Mouse (Mus musculus) cerebellum, postnatal 10 days (tissue): ENCODE measurements at regions not wholly inside any gene's neighbourhood (a gene's known extent, or its start where the extent isn't known, plus 50 kb on each side); places are given as distances from the start of the nearest gene placed in this dataset.

Experiments used
- DNase-seq, 2 experiments: peaks; one replicate each; pipeline ENCODE4 v3.0.0; 2021; ENCODE audit warnings: mixed read lengths in 2 of 2

DNA sequence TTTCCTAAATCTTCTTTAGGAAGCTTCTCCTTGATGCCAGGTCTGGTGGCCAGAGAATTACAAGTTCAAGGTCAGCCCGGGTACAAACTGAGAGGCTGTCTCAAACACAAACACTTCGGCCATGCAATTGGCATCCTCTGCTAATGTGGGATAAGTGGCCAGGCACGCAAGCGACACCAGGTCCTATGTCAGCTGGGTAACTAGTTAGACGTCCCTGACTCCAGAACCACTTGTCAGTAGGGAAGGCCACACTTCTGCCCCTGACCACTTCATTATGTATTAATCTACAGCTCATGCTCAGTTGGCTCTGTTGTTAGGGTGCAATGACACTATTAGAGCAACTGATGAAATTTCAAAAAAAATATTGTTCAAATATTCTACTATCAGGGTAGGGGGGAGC, 149.5 kb upstream of the Tshz3 start:
- DNase-seq: no peak

DNA sequence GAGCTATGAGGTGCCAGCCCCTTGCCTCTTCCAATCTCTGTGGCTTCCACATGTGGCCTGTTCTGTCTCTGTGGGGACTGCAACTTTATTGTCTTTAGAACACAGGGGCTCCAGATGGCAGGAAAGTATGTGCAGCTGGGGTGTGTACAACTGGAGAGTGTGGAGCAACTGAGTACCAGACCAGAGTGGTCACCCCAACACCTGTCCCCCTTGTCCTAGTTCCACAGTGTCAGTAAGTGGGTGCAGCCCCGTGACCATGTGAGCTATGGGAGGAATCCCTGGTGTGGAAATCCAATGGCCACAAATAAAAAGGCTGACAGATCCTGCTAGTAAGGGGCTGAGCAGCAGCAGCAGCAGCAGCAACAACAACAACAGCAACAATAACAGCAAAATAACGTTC, 126.9 kb upstream of the Tshz3 start:
- no peak for DNase-seq

DNA sequence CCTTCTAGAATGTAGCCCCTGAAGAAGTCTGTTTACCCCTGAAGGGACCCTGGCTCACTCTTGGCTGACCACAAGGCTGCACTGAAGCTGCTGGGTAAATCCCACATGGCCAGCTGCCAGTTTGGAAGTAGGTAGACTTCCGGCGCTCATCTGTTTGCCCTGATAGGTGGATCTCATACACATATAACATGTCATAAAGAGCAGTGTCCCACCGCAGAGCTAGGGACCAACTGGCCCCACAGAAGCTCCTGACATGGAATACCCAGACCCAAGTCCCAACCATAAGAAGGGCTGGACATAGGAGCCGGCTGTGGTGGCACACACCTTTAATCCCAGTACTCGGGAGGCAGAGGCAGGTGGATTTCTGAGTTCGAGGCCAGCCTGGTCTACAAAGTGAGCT, 115.8 kb upstream of the Tshz3 start:
- DNase-seq: no peak

DNA sequence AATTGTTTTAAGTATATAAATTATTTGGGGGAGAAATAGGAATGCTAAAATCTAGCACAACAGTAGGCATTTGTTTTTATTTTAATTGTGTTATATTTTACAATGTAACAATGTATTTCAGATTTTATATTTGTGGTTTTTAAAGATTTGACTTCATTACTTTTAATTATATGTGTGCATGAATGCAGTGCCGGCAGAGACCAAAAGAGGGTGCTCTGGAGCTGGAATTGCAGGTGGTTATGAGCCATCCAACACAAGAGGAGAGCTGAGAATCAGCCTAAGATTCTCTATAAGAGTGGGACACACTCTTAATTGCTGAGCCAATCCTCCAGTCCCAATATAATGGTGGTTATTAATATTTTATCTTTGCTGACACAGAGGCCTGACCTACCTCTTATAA, 112.9 kb upstream of the Tshz3 start:
- no peak for DNase-seq

DNA sequence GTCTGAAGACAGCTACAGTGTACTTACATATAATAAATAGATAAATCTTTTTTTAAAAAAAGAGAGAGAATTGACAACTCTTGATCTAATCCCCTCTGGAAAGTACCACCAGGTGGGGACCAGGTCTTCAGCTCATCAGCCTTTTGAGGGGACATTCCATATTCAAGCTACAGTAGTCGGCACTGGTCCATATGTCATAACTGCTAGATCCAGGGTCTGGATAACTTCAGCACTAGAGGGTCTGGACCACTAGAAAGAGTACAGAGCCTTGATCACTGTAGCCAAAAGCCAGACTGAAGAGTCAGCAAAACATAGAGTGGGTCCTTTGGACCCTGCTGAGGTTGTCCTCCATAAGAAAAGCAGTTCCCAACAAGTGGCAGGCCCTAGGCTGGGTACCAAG, 106.4 kb upstream of the Tshz3 start:
- DNase-seq: no peak

DNA sequence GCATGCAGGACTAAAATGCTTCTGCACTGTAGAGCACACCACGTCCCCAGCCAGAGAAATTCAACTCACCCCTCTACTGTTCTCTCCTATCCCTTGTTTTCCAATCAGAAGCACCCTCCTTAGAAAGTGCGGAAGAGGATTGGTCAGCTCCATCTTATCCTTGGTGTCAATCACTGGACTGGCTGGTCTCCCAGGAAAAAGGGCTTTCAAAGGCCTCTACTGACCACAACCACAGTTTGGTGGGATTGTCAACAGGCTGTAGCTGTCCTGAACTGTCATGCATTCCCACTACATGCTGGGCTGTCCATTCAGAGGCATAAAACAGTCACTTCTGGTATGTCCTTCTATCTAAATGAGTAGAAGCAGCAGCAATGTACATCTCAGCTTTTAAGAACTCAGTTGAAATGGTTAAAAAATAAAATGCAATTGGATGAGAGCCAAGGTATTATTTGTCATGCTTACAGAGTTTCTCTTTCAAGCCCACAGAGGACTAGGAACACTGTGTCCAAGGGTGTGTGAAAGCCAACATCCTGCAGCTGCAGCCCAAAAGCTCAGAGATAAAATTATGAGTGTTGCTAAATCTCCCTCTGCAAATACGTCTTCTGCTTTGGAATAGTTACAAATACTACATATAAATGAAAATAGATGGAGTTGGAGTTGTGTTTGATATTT, 101.2 kb upstream of the Tshz3 start:
- no peak for DNase-seq

DNA sequence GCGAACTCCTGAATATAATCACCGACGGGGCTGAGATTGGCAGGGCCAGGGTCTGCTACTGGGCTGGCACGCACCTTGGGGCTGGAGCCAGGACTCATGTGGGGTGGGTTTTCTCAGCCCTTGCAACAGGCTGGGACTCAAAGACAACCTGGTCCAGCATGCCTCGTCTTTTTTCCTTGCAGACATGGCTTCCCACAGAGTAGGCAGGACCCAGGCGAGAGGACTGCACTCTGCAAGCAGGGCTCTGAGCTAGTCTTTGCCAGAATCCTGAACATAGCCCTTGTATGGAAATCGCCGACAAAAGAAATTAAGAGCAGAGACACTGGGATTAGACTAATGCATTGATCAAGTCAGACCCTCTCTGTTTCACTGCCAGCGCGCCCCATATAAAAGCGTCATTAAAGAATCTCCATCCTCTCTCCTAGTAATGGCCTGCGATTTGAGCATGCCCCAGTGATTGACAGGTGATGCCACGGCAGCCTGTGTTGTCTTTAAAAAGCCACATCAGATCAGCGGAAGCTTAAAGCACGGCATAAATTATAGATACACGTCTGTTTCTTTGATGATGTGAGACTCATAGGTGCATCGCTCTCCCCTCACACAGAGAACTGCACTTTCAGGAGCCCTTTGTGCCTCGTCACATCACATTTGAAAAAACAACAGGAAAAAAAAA, 92.8 kb upstream of the Tshz3 start:
- peak; percentile 79 to 87 for DNase-seq

DNA sequence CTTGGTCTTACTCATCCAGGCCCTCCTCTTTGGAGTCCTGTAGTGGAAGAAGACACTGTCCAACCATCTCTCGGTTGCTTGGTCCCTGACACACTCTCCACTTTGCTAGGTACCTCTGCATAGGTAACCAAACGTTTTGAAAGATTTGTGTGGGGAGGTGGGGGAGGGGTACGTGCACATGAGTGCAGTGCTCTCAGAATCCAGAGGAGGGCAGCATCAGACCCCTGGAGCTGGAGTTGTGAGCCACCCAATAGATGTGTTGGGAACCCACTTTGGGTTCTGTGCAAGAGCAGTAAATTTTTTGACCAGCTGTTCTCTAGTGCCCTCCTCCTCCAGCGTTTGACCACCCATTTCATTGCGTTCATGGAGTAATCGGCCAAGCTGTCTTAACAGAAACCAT, 77.7 kb upstream of the Tshz3 start:
- DNase-seq: no peak

DNA sequence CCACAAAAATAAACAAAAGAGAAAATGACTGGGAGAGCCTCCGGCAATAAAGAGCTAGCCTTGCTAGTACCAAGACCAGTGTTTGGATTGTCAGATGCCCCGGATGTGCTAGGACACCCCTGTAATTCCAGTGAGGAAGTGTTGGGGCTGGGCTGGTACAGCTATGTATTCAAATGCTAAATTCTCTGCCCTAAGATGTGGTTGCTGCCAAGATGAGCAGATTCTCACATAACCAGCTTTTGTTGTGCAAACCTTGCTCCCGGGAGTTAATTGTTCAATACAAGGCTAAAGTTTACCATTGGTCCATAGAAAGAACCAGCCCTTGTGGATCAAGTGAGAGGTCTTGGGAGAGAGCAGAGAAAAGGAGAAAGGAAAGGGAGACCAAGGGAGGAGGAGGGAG, 53.7 kb upstream of the Tshz3 start:
- DNase-seq: no peak
